Mouse (Mus musculus): ENCODE results near the gene St3gal2. TPM values are rescaled to one million over a fixed set of nuclear protein-coding genes. Genes with fewer than 3 reads are reported as not detected.

Gene St3gal2
- polyA plus RNA-seq, 1 experiment = 48.5 TPM

Other genes starting within 250 kb of the St3gal2 start
- gene Mtss1l, start 198.4 kb upstream of the St3gal2 start, polyA plus RNA-seq (2012; rRNA removed) = 120 and 125 TPM in 2 replicates
- 35.4 and 40.4 TPM in 2 replicates for gene Il34, start 114.0 kb upstream of the St3gal2 start, polyA plus RNA-seq (2012; rRNA removed)
- gene Cog4, start 73.3 kb upstream of the St3gal2 start, polyA plus RNA-seq (2012; rRNA removed) = 19.2 and 26.8 TPM in 2 replicates
- 22.3 and 33.3 TPM in 2 replicates for gene Sf3b3, start 73.1 kb upstream of the St3gal2 start, polyA plus RNA-seq (2012; rRNA removed)
- 15.8 and 17.9 TPM in 2 replicates for gene Fuk, start 17.4 kb upstream of the St3gal2 start, polyA plus RNA-seq (2012; rRNA removed)
- gene Ddx19a, start 77.9 kb downstream of the St3gal2 start, polyA plus RNA-seq (2012; rRNA removed) = 16.3 and 21.0 TPM in 2 replicates
- 2.4 and 4.9 TPM in 2 replicates for gene Ddx19b, start 111.8 kb downstream of the St3gal2 start, polyA plus RNA-seq (2012; rRNA removed)
- 20.0 and 28.7 TPM in 2 replicates for gene Aars, start 113.2 kb downstream of the St3gal2 start, polyA plus RNA-seq (2012; rRNA removed)
- 1.8 and 22.2 TPM in 2 replicates for gene Exosc6, start 136.4 kb downstream of the St3gal2 start, polyA plus RNA-seq (2012; rRNA removed)
- 0.07 TPM in 1 of 2 replicates, not detected in the other for gene Clec18a, start 172.5 kb downstream of the St3gal2 start, polyA plus RNA-seq (2012; rRNA removed)
- gene Pdpr, start 174.7 kb downstream of the St3gal2 start, polyA plus RNA-seq (2012; rRNA removed) = 12.0 and 12.5 TPM in 2 replicates